Mouse (Mus musculus) hindbrain, embryonic 16.5 days (tissue): ENCODE measurements at regions not wholly inside any gene's neighbourhood (a gene's known extent, or its start where the extent isn't known, plus 50 kb on each side); places are given as distances from the start of the nearest gene placed in this dataset.
A peak's percentile ranks its signal among the peaks of the same experiment; 100 is the strongest.

Experiments used
- ATAC-seq: fragments of 200-750 bp; cut with Nextera tagmentation; 2 replicates; pipeline ENCODE4 v1.8.0; 2017; ENCODE audit warnings: moderate TSS enrichment, moderate library complexity
- H3K27ac ChIP-seq: fragments of 300-500 bp; sonication (generic); 2 replicates; pipeline ENCODE4 v1.5.1; 2014; ENCODE audit warnings: low read depth, mild to moderate bottlenecking, control low read depth, low read length, moderate library complexity
- H3K27me3 ChIP-seq: fragments of 300-500 bp; sonication (generic); replicated peaks from 2 replicates; pipeline ENCODE4 v1.6.1; 2014; ENCODE audit warnings: low read length; ENCODE audit not compliant: control insufficient read depth, insufficient read depth
- H3K36me3 ChIP-seq: fragments of 300-500 bp; sonication (generic); 2 replicates; pipeline ENCODE4 v1.6.1; 2014; ENCODE audit warnings: mild to moderate bottlenecking, low read length, moderate library complexity, mixed read lengths; ENCODE audit not compliant: control insufficient read depth, insufficient read depth
- H3K4me1 ChIP-seq: fragments of 300-500 bp; sonication (generic); 2 replicates; pipeline ENCODE4 v1.6.1; 2014; ENCODE audit warnings: low read depth, low read length; ENCODE audit not compliant: control insufficient read depth, insufficient read depth
- H3K4me2 ChIP-seq: fragments of 300-500 bp; sonication (generic); 2 replicates; pipeline ENCODE4 v1.6.1; 2014; ENCODE audit warnings: mild to moderate bottlenecking, low read length, control low read depth, moderate library complexity
- H3K4me3 ChIP-seq: fragments of 300-500 bp; sonication (generic); 2 replicates; pipeline ENCODE4 v1.5.1; 2014; ENCODE audit warnings: mild to moderate bottlenecking, low read length, control low read depth, moderate library complexity
- H3K9ac ChIP-seq: fragments of 300-500 bp; sonication (generic); 2 replicates; pipeline ENCODE4 v1.6.1; 2014; ENCODE audit warnings: low read depth, mild to moderate bottlenecking, control low read depth, low read length, moderate library complexity
- H3K9me3 ChIP-seq: fragments of 300-500 bp; sonication (generic); 2 replicates; pipeline ENCODE4 v1.6.1; 2014; ENCODE audit warnings: mild to moderate bottlenecking, low read length, moderate library complexity; ENCODE audit not compliant: control insufficient read depth
- WGBS: fragments of 180-500 bp; shearing (Covaris S2); extraction: QIAGEN DNeasy Blood & Tissue Kit; methylation state at CpG from one replicate; pipeline ENCODE4 v1.1.7; 2014; 5-methylcytosine and 5-hydroxymethylcytosine counted together

DNA sequence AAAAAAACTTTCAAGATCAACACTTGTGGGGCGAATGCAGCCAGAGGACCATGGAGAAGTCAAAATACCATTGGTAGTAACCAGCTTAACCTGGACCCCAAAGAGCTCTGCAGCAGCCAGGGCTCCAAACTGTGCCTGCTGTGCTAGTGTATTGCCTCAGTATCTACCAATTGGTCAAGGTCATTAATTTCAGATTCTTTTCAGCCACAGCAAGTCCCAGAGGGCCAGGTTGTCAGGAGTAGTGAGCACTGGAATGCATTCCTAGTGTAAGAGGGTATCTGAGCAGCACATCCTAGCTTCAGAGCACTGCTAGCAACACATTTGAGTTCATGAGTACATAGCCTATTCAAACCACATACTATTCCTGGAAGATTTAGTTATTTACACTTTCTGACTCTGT, 451.3 kb upstream of the Nr2f1 start:
- H3K4me3 ChIP-seq, result no peak overlapping the region
- H3K4me2 ChIP-seq, result no peak overlapping the region
- no peak for ATAC-seq
- no peak overlapping the region for H3K9ac ChIP-seq
- H3K4me1 ChIP-seq, result no peaks in the 10 kb centered on the region
- WGBS, result 50% methylated on average over 1 of the region's 1 CpGs
- no peak overlapping the region for H3K27ac ChIP-seq
- H3K27me3 ChIP-seq, result no peaks in the 10 kb centered on the region
- no peaks in the 10 kb centered on the region for H3K9me3 ChIP-seq
- no peaks in the 10 kb centered on the region for H3K36me3 ChIP-seq

DNA sequence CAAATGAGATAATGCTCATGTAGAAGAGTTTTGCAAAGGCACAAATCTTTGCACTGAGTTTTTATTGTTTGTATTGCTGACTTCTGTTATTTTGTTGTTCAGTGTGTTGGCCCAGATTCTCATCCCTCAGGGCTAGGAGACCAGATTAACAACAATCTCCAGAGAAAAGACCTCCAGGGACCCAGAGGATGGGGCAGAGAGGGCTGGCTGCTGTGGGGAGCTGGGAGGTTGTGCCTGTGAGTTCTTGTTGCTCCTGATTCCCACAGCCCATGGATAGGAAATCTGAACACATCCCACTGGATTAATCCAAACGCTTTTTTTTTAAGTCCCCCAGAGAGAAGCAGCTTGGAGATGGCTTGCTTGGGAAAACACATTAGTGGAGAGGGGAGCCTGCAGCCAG, 445.0 kb upstream of the Nr2f1 start:
- H3K9me3 ChIP-seq, result no peaks in the 10 kb centered on the region
- ATAC-seq, result no peak
- 25% methylated on average over 1 of the region's 1 CpGs for WGBS
- no peak overlapping the region for H3K27ac ChIP-seq
- H3K4me3 ChIP-seq, result no peak overlapping the region
- no peak overlapping the region for H3K9ac ChIP-seq
- no peak overlapping the region for H3K4me2 ChIP-seq
- H3K36me3 ChIP-seq, result no peaks in the 10 kb centered on the region
- no peaks in the 10 kb centered on the region for H3K27me3 ChIP-seq
- H3K4me1 ChIP-seq, result peaks cover 4% of the 10 kb centered on the region; the same call in 1 of the 2 replicates

DNA sequence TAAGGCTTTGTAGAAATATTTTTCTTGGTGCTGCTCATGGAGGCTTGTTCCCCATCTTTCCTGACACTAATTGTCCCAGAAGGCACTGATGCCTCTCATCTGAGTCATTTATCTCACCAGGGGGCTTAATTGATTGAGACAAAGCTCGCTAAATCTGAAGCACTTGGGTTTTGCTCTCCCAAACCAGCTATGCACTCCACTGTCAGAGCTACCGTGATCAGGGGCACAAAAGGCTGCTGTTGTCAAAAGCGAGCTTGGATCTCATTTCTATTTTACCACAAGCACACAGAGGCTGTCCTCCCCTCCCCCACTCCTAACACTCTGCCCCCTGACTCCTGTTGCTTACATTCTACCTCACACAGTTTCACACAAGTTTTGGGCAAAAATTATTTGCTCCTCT, 443.5 kb upstream of the Nr2f1 start:
- H3K4me1 ChIP-seq, result peaks cover 4% of the 10 kb centered on the region; the same call in 1 of the 2 replicates
- no peaks in the 10 kb centered on the region for H3K9me3 ChIP-seq
- no peaks in the 10 kb centered on the region for H3K27me3 ChIP-seq
- H3K36me3 ChIP-seq, result no peaks in the 10 kb centered on the region
- H3K4me2 ChIP-seq, result no peak overlapping the region; the same call in 1 of the 2 replicates
- H3K4me3 ChIP-seq, result no peak overlapping the region
- ATAC-seq, result peak; percentile 27; the same call in 1 of the 2 replicates
- 3% methylated on average over 3 of the region's 3 CpGs for WGBS
- no peak overlapping the region for H3K9ac ChIP-seq
- no peak overlapping the region for H3K27ac ChIP-seq

GRCm38 (mm10) chr13:78642443-78642729, 442.8 kb upstream of the Nr2f1 start:
- no peak for ATAC-seq
- H3K4me2 ChIP-seq, result no peak overlapping the region
- WGBS, result 41% methylated on average over 3 of the region's 3 CpGs

DNA sequence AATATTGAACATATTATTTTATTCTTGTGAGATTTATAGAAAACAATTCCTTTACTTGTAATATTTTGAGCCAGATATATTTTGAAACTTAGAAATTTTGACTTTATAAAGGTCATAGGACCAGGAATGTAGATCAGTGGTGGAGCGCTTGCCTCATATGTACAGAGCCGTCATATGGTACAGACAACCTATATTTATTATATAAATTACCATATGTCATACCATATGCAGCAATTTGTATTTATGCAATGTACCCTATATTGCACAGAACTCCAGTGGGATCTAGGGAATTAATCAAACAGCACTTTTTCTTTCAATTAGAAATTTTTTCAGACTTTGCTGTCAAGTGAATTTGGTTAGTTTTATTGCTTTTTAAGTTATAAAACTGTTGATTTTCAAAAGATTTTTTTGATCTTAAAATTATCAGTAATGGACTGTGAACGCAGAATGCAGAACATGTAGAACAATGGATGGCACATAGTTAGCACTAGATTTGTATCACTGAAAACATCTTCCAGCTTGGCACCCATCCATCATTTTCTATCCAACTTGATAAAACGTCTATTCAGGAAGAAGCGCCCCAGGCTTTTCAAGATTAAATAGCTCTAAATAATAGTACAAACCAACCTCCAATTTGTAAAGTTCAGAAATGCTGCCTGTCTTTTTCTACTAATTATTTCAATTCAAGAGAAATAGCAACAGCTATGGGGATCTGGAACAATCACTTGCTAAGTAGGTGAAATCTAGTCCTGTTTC, 442.3 kb upstream of the Nr2f1 start:
- H3K4me2 ChIP-seq, result no peak overlapping the region
- no peak for ATAC-seq
- no peaks in the 10 kb centered on the region for H3K27me3 ChIP-seq
- peaks cover 4% of the 10 kb centered on the region; the same call in 1 of the 2 replicates for H3K4me1 ChIP-seq
- no peaks in the 10 kb centered on the region for H3K9me3 ChIP-seq
- no peak overlapping the region for H3K4me3 ChIP-seq
- no peak overlapping the region for H3K9ac ChIP-seq
- H3K27ac ChIP-seq, result no peak overlapping the region
- WGBS, result 61% methylated on average over 5 of the region's 5 CpGs
- no peaks in the 10 kb centered on the region for H3K36me3 ChIP-seq

More at GRCm38 (mm10) chr13:78642443-78642729, 442.8 kb upstream of the Nr2f1 start:
- H3K27ac ChIP-seq, result no peak overlapping the region
- peaks cover 4% of the 10 kb centered on the region; the same call in 1 of the 2 replicates for H3K4me1 ChIP-seq
- H3K36me3 ChIP-seq, result no peaks in the 10 kb centered on the region
- H3K9me3 ChIP-seq, result no peaks in the 10 kb centered on the region
- no peak overlapping the region for H3K9ac ChIP-seq
- H3K4me3 ChIP-seq, result no peak overlapping the region
- H3K27me3 ChIP-seq, result no peaks in the 10 kb centered on the region

GRCm38 (mm10) chr13:78640340-78640739, 440.8 kb upstream of the Nr2f1 start:
- H3K4me1 ChIP-seq, result peaks cover 4% of the 10 kb centered on the region; the same call in 1 of the 2 replicates
- H3K27ac ChIP-seq, result no peak overlapping the region
- H3K27me3 ChIP-seq, result no peaks in the 10 kb centered on the region
- no peaks in the 10 kb centered on the region for H3K36me3 ChIP-seq
- 81% methylated on average over 1 of the region's 1 CpGs for WGBS
- H3K4me3 ChIP-seq, result no peak overlapping the region
- no peak overlapping the region for H3K4me2 ChIP-seq
- no peak for ATAC-seq
- no peaks in the 10 kb centered on the region for H3K9me3 ChIP-seq
- no peak overlapping the region for H3K9ac ChIP-seq

- Histone ChIP-seq H3K27ac (no peak overlapping the region), H3K4me1 (peaks cover 4% of the 10 kb centered on the region; the same call in 1 of the 2 replicates), H3K9ac (no peak overlapping the region), H3K36me3 (no peaks in the 10 kb centered on the region), H3K27me3 (no peaks in the 10 kb centered on the region), H3K9me3 (no peaks in the 10 kb centered on the region), H3K4me3 (no peak overlapping the region), H3K4me2 (no peak overlapping the region)
- no peak for ATAC-seq
- 96% methylated on average over 5 of the region's 5 CpGs for WGBS
Observed at GRCm38 (mm10) chr13:78638462-78638861, 438.9 kb upstream of the Nr2f1 start.

DNA sequence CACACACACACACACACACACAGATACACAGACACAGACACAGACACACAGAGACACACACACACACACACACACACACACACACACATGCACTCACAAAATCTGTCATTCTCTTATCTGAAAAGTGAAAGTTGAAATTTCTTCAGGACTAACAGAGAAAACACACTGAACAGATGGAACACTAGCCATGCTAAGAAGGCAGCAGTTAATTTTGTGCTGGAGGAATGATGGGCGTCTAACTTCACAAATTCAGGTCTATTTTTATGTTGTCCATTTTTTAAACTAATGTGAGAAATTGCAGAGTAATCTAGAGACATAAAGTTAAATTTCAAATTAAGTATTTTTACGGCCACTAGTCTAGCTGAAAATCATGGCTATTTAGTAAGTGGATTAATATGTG, 432.1 kb upstream of the Nr2f1 start:
- no peaks in the 10 kb centered on the region for H3K9me3 ChIP-seq
- H3K36me3 ChIP-seq, result no peaks in the 10 kb centered on the region
- no peak for ATAC-seq
- WGBS, result 92% methylated on average over 2 of the region's 2 CpGs
- H3K27me3 ChIP-seq, result no peaks in the 10 kb centered on the region
- no peaks in the 10 kb centered on the region for H3K4me1 ChIP-seq
- no peak overlapping the region for H3K27ac ChIP-seq
- H3K9ac ChIP-seq, result no peak overlapping the region
- no peak overlapping the region for H3K4me3 ChIP-seq
- no peak overlapping the region for H3K4me2 ChIP-seq

GRCm38 (mm10) chr13:78629041-78629727, 429.6 kb upstream of the Nr2f1 start:
- peak; percentile 60 for ATAC-seq
- Histone ChIP-seq H3K27me3 (no peaks in the 10 kb centered on the region), H3K36me3 (no peaks in the 10 kb centered on the region), H3K9ac (no peak overlapping the region), H3K4me2 (peak overlapping the region; percentile 14; the same call in 1 of the 2 replicates), H3K4me3 (no peak overlapping the region), H3K9me3 (no peaks in the 10 kb centered on the region), H3K27ac (no peak overlapping the region), H3K4me1 (no peaks in the 10 kb centered on the region)
- WGBS, result 28% methylated on average over 10 of the region's 10 CpGs
